Mouse (Mus musculus): Measurements from ENCODE around the gene Clec4a1.

The Clec4a1 gene

DNA sequence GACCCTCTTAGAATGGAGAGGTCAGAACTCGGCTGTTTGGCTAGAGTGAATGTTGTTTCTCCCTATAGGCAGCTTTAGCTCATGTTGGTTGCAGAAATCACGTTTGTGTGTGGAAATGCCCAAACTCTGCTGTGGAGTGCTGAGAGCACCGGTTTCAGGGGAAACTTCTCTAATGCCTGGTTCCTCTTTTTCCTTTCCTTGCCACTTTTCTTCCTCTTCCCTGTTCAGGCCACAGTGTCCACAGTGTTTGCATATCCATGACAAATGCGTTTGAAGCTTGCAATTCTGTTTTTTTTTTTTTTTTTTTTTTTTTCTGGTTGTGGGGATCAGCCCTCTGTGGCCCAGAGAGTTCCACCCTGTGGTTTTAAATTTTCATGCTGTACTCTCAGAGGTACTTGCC lies at the start of gene Clec4a1:
Gene Clec4a1, plus strand, starts transcription at position 398 of the 400 bp plus-strand sequence.
- DNase-seq, result no peak

DNA sequence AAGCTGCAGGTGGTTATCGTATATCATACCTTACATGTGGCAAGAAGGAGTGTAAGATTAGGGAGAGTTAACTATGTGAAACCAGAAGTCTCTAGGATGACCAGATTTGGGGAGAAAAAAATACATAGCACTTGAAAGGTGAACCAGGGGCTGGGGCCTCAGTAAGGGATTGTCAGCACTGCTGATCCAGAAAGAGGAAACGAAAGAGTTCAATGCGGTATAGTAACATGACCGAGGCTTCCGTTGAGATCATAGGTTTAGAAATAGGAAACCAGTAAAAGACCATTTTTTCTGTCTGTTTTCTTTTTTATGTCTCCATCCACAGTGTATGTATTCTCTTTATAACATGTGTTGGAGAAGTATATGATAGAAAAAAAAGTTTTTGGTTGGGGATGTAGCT lies 48.8 kb upstream of the Clec4a1 start:
- DNase-seq, result no peak

DNA sequence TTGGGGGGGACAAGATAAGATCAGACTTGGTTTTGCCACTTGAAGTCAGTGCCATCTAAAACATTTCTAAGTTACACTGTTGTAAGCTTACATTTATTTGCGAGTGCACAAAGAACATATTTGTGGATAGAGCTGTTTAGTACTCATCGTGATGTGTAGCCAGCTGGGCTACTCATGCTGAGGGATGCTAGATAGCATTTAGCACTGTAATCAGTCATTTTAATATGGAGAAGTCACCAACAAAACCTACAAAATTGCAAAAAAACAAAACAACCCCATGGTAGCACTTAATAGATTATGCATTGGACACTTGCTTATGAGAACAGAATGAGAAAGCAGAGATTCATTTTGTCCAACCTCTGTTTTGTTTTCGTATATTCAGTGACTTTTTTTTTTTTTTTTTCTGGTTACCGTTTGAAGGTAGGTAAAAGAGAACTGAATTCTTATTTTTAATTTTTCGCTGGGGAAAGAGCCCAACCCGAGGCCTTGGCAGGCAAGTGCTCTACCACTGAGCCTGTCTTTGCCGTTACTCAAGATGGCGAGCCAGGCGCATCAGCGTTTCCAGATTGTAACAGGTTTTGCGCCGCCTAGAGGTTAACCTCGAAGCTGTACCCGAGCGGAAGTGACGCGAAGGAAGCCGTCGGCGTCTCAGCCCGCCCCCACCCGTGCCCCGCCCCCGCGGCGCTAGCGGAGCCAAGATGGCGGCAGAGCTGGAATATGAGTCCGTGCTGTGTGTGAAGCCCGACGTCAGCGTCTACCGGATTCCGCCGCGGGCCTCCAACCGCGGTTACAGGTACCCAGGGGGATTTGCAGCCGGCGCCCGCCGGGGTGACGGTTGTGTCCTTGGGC lies 47.6 kb upstream of the Clec4a1 start, which contains the start of gene Necap1:
Gene Necap1, plus strand, starts transcription at position 604 of the 849 bp plus-strand sequence.
- DNase-seq, result peak; percentile 96

DNA sequence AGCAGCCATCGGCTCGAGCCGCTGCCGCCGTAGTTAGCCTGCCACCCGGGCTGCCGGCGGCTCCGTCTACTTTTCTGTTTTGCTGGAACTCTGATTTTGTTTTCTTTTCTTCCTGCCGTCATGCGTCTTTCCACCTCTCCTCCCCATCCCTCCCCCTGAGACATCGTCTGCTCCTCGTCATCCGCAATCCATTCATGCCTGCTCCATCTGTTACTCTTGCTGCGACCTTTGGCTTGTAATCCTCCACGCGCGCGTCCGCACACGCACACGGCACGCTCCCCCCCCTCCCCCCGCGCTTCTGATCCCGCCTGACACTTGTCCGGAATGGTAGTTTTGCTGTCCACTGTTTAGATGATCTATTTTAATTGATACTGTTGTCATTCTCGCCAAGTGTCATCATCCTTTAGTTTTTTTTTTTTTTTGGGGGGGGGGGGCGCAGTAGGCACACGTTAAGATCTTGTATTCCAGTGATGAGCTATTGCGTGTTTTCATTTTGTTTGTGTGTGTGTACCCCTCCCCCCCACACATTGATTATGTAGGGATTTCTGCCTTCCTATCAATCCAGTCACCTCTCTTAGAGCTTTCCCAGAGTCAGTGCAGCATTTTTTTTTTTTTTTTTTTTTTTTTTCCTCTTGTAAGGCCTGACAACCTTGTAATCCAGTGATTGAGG lies 46.8 kb upstream of the Clec4a1 start:
- peak; percentile 17 for DNase-seq

DNA sequence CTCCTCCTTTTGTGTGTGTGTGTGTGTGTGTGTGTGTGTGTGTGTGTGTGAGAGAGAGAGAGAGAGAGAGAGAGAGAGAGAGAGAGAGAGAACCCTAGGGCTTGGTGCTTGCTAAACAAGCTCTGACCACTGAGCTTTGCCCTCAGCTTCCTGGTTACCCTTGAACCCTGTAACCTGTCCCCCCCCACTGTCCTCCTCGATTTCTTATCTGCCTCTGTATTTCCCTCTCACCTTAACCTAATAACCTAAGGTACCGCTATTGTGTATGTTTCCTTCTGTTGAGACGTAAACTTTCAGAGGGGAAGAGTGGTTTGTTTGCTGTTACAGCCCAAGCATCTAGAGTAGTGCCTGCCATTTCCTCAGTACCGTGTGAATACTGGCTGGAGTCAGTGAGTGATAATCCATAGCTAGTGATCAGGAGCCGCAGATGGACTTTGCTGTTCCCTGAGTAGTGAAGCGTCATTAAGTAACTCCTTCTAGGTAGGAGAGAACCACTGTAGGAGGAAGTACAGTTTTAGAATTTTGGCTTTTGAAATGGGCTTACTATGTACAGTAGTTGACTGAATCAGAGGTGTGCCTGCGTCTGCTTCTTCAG lies 42.4 kb upstream of the Clec4a1 start:
- no peak for DNase-seq

DNA sequence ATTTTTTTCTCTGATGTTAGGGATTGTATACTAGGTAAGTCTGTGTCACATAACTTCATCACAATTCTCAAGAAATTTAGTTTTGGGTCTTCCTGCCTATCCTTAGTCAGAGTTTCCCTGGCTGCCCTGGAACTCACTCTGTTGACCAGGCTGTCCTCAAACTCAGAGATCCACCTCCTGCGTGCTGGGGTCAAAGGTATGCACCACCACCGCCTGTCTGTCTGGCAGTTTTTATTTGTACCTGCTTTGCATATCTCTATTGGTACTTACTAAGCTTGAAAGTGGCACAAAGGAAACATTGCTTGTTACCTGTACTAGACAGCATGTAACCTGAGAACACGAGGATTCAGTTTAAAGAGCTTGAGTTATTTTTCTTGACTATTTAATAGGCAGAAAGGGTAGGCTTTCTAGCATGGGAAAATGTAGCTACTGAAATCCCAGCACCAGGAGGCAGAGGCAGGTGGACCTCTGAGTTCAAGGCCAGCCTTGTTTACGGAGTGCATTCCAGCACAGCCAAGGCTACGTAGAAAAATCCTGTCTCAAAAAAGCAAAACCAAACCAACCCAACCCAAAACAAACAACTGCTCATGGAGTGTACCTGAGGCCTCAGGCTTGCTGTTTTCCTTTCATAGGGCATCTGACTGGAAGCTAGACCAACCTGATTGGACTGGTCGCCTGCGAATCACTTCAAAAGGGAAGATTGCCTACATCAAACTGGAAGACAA lies 41.7 kb upstream of the Clec4a1 start:
- no peak for DNase-seq

DNA sequence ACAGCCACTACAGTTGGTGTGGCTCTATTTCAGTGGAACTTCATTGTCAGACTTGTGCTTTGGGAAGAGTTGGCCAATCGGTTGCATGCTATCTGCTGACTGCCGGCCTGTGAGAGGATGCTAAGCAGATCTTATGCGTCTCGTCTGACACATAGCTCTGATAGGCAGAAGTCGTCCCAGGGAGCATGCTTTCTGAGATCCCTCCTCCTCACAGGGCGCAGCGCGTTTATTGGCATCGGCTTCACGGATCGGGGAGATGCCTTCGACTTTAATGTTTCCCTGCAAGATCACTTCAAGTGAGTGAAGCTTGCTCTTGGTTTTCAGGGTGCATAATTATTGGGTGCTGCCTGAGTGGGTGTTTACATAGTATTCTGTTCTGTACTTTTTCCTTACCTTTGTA lies 40.4 kb upstream of the Clec4a1 start:
- DNase-seq, result no peak

DNA sequence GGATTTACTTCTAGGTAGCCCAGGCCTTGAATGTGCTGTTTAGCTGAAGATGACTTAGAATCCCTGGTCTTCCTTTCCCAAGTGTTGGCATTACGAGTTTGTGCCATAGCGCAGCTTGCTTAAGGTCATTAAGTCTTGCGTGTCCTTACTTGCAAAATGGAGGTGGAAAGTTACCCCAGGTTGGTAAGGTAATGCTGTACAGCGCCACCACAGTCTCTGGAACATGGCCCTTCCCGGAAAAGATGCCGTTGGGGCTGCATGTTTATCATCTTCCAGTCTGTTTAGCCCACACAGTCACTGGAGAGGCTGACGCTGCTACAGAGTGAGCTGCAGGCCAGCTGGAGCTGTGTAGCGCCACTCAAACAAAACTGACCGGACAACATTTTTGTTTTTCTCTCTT lies 38.0 kb upstream of the Clec4a1 start:
- DNase-seq, result no peak

DNA sequence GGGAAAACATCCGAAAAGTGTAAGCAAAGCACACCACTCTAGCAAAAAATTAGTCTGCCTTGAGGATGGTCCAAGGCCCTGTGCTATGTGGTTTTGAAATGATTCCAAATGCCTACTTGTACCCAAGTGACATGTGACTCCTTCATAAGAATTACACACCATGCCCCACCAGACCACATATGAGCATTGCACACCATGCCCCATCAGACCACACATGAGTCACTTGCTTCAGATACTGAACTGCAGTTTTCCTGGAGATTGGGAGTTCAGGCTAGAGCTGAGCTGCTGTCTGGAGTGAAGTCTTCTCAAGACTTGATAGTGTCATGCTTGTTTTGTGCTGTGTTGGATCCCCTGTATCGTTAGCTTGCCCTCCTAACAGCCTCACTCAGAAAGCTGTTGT lies 32.0 kb upstream of the Clec4a1 start:
- no peak for DNase-seq

DNA sequence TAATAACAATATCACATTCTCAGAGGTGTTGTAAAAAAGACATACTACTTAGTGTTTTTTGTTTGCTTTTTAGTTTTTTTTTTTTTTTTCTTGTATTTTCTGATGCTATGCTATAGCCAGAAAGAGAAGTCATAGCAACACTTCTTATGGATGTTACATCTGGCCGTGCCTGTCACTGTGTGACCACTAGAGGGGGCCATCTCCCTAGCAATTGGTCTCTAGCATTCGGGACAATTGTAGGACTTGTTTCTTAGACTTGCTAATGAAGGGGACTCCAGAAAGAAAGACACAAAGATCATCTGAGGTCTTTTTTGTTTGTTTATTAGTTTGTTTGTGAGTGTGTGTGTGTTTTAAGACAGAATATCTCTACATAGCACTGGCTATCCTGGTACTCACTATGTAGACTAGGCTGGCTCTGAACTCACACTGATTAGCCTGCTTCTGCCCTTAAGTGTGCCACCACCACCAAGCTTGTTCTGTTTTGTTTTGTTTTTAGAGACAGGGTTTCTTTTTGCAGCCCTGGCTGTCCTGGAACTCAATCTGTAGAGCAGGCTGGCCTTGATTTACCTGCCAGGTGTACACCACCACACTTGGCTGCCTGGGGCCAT lies 29.1 kb upstream of the Clec4a1 start:
- DNase-seq, result no peak

DNA sequence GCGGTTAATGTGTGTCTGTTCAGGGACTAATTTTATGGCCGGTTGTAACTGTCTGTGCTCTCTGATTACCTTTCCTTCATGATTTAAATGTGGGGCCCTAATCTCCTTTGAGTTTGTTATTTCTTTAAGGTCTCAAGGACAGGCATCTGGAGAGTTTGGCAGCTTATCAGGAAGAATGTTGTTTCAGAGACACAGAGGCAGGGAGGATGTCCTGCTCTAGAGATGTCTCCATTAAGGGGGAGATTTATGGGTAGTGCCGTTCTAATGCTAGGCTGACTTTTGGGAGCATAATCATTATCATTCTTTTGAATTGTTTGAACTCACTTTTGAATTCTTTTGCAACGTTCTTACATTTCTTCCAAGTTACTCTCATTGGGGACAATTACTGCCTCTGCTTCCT lies 1.7 kb upstream of the Clec4a1 start:
- DNase-seq, result no peak

DNA sequence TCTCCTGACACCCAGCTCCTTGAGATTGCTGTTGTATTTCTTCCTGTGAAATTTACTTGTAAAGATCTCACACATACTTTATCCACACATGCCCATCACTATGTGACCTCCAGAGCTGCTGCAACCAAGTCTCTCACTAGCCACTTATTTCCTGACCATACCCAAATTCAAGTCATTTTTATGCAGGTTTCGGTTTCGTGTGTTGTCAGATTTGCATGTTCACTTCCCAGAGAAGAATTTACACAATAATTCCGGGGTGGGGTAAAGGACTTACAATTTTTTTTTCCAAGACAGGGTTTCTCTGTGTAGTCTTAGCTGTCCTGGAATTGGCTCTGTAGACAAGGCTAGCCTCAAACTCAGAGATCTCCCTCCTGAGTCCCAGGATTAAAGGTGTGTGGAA lies 13.2 kb downstream of the Clec4a1 start:
- no peak for DNase-seq

DNA sequence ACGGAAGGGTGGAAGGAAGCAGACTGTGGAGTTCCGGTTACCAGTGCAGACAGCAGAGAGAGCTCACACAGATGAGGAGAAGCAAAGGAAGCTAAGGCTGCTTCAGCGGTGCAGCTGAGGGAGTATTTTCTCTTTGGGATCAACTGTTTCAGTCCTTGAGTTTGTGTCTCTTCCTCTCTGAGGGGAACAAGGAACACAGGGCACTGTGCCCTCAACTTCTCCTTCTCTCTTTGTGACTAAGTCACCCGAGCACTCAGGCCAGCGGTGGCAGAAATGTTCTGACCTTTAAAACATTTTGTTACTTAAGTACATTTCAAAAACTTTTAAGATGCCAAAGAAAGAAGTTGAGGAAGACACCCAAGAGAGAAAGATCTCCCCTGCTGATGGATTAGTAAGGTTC lies 18.0 kb downstream of the Clec4a1 start:
- DNase-seq, result no peak

DNA sequence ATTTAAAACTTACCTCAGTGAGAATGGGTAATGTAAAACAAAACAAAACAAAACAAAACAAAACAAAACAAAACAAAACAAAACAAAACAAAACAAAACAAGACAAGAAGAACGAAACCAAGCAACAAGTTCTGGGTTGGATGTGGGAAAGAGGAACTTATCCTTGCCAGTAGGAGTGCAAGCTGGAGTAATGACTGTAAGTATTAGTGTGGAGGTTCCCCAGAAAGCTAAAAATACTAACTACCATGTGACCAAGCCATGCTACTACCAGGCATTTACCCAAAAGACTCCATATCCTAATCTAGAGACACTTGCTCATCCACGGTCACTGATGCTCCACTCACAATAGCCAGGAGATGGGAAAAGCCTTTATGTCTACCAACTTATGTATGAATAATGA lies 25.1 kb downstream of the Clec4a1 start:
- DNase-seq, result no peak

DNA sequence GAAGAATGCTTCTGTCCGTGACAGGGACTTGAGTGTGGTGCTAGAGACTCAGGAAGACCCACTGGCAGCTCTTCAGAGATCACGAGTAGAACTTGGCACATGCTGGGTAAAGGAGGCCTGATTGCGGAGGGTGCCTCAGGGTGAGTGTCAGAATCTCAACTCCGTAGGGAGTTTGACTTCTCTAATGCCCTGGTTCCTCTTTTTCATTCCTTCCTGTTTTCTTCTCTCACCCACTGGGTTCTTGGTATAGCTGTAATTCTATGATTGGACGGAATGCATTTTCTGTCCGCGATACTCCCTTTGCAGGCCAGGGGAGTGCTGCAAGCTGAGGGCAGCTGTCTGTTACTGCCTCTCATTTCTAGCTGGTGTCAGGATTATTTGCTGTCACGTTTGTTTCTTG lies 30.8 kb downstream of the Clec4a1 start, which contains the start of gene Clec4a3:
Gene Clec4a3, plus strand, starts transcription at position 115 of the 400 bp plus-strand sequence.
- DNase-seq, result no peak

DNA sequence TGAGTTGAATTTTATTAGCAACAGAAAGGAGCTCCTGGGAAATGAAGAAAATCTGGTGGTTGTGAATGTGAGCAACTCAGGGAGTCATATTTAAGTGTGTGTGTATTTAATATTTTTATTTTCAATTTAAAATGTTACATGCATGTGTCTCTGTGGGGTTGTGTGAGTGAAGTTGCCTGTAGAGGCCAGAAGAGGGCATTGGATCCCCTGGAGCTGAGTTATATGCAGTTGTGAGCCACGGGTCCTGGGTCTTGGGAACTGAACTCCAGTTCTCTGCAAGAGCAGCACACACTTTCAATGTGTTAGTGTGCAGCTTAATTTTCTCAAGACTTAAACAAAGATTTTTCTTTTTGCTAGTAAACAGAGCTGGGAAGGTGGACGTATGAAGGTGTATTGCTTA lies 42.9 kb downstream of the Clec4a1 start:
- no peak for DNase-seq

DNA sequence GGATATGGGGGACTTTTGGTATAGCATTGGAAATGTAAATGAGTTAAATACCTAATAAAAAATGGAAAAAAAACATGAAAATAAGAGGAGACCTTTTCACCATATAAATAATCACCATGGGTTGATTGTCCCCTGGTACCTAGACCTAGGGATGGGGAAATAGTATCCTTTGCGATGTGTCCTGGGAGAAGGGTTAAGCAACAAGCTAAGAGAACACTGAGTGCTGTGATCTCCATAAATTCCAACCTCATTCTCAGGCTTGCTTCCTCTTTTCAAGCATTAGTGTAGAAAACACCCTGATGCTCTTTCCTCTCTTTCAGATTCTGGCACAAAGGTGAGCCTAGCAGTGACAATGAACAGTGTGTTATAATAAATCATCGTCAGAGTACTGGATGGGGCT lies 47.4 kb downstream of the Clec4a1 start:
- DNase-seq, result no peak
